Mouse (Mus musculus) MEL (cell line): ENCODE measurements around the gene Ddx52. TPM values are rescaled to one million over a fixed set of nuclear protein-coding genes. Genes with fewer than 3 reads are reported as not detected.

Experiments
- DNase-seq: peaks from one replicate; pipeline ENCODE4 v3.0.0; 2011; ENCODE audit warnings: low read depth, low spot score
- H3K27ac ChIP-seq: 2 replicates; pipeline ENCODE4 v1.5.1; 2012; ENCODE audit warnings: low read depth, mild to moderate bottlenecking, control low read depth, low read length, moderate library complexity; ENCODE audit not compliant: control insufficient read depth
- H3K27me3 ChIP-seq, 2 experiments: fragments of 150-350 bp in 1 of 2; sonication (generic) in 1 of 2; 2 replicates each; pipeline ENCODE4 v1.6.1; 2012; ENCODE audit warnings: low read length in 2 of 2, mild to moderate bottlenecking in 2 of 2, improper control_type of control experiment in 1 of 2, moderate library complexity in 1 of 2; ENCODE audit not compliant: insufficient read depth in 2 of 2, control insufficient read depth in 1 of 2
- H3K36me3 ChIP-seq, 2 experiments: 2 replicates each; pipeline ENCODE4 v1.6.1; 2012 to 2014; ENCODE audit warnings: low read length in 2 of 2, improper control_type of control experiment in 1 of 2, inconsistent platforms in 1 of 2, mild to moderate bottlenecking in 1 of 2; ENCODE audit not compliant: insufficient read depth in 2 of 2, control insufficient read depth in 1 of 2
- H3K4me1 ChIP-seq, 2 experiments: fragments of 150-350 bp in 1 of 2; sonication (generic) in 1 of 2; 2 replicates each; pipeline ENCODE4 v1.6.1; 2012; ENCODE audit warnings: low read length in 2 of 2, improper control_type of control experiment in 1 of 2, mild to moderate bottlenecking in 1 of 2; ENCODE audit not compliant: insufficient read depth in 2 of 2, control insufficient read depth in 1 of 2
- H3K4me3 ChIP-seq, 2 experiments: fragments of 150-350 bp in 1 of 2; sonication (generic) in 1 of 2; 2 replicates each; pipeline ENCODE4 v1.5.1; 2012; ENCODE audit warnings: low read depth in 2 of 2, low read length in 2 of 2, mild to moderate bottlenecking in 2 of 2, moderate library complexity in 2 of 2, control low read depth in 1 of 2, improper control_type of control experiment in 1 of 2; ENCODE audit not compliant: control insufficient read depth in 1 of 2, insufficient read depth in 1 of 2
- H3K79me2 ChIP-seq: 2 replicates; pipeline ENCODE4 v1.6.1; 2012; ENCODE audit warnings: mild to moderate bottlenecking, low read length, moderate library complexity; ENCODE audit not compliant: control insufficient read depth, poor library complexity, insufficient read depth
- H3K9ac ChIP-seq: 2 replicates; pipeline ENCODE4 v1.6.1; 2012; ENCODE audit warnings: low read depth, mild to moderate bottlenecking, control low read depth, low read length, moderate library complexity; ENCODE audit not compliant: control insufficient read depth, poor library complexity, severe bottlenecking
- H3K9me3 ChIP-seq: fragments of 150-350 bp; sonication (generic); replicated peaks from 2 replicates; pipeline ENCODE4 v1.6.1; 2012; ENCODE audit warnings: mild to moderate bottlenecking, low read length, improper control_type of control experiment, moderate library complexity; ENCODE audit not compliant: insufficient read depth
- CHD1 ChIP-seq: IDR thresholded peaks from 2 replicates; pipeline ENCODE4 v1.6.1; 2012; ENCODE audit warnings: low read depth, mild to moderate bottlenecking, inconsistent platforms, low read length, improper control_type of control experiment
- CHD2 ChIP-seq: IDR thresholded peaks from 2 replicates; pipeline ENCODE4 v1.6.1; 2011; ENCODE audit warnings: low read length, improper control_type of control experiment
- CTCF ChIP-seq, 3 experiments: IDR thresholded peaks in 2 of 3; conservative IDR thresholded peaks in 1 of 3; 2 replicates each; pipeline ENCODE4 v1.5.1; 2011 to 2012; ENCODE audit warnings: low read length in 3 of 3, low read depth in 2 of 3, mild to moderate bottlenecking in 2 of 3, improper control_type of control experiment in 1 of 3, inconsistent platforms in 1 of 3, mixed read lengths in 1 of 3, moderate library complexity in 1 of 3; ENCODE audit not compliant: control insufficient read depth in 1 of 3, insufficient read depth in 1 of 3, poor library complexity in 1 of 3, severe bottlenecking in 1 of 3
- E2F4 ChIP-seq: IDR thresholded peaks from 2 replicates; pipeline ENCODE4 v1.6.1; 2011; ENCODE audit warnings: low read depth, low read length, improper control_type of control experiment, borderline replicate concordance
- ELF1 ChIP-seq: IDR thresholded peaks from 2 replicates; pipeline ENCODE4 v1.6.1; 2014; ENCODE audit warnings: low read depth, mild to moderate bottlenecking, inconsistent platforms, low read length, improper control_type of control experiment, moderate library complexity
- EP300 ChIP-seq, 2 experiments: IDR thresholded peaks; 2 replicates each; pipeline ENCODE4 v1.6.1; 2011; ENCODE audit warnings: improper control_type of control experiment in 2 of 2, low read length in 2 of 2, low read depth in 1 of 2, mild to moderate bottlenecking in 1 of 2
- ETS1 ChIP-seq: IDR thresholded peaks from 2 replicates; pipeline ENCODE4 v1.6.1; 2012; ENCODE audit warnings: low read depth, mild to moderate bottlenecking, inconsistent platforms, low read length, improper control_type of control experiment, moderate library complexity
- GATA1 ChIP-seq: IDR thresholded peaks from 2 replicates; pipeline ENCODE4 v1.6.1; 2011; ENCODE audit warnings: low read depth, low read length, improper control_type of control experiment
- HCFC1 ChIP-seq: IDR thresholded peaks from 2 replicates; pipeline ENCODE4 v1.6.1; 2012; ENCODE audit warnings: low read depth, mild to moderate bottlenecking, inconsistent platforms, low read length, improper control_type of control experiment, moderate library complexity
- JUND ChIP-seq: IDR thresholded peaks from 2 replicates; pipeline ENCODE4 v1.6.1; 2011; ENCODE audit warnings: low read depth, mild to moderate bottlenecking, improper control_type of control experiment, low read length
- KAT2A ChIP-seq: conservative IDR thresholded peaks from 2 replicates; pipeline ENCODE4 v1.6.1; 2012; ENCODE audit warnings: low read depth, low read length, improper control_type of control experiment, inconsistent platforms
- MAFK ChIP-seq: IDR thresholded peaks from 2 replicates; pipeline ENCODE4 v1.6.1; 2011; ENCODE audit warnings: low read depth, mild to moderate bottlenecking, low read length, improper control_type of control experiment, borderline replicate concordance
- MAX ChIP-seq: IDR thresholded peaks from 2 replicates; pipeline ENCODE4 v1.6.1; 2011; ENCODE audit warnings: low read length, improper control_type of control experiment
- MAZ ChIP-seq: IDR thresholded peaks from 2 replicates; pipeline ENCODE4 v1.6.1; 2012; ENCODE audit warnings: low read depth, mild to moderate bottlenecking, inconsistent platforms, low read length, improper control_type of control experiment
- MEF2A ChIP-seq: IDR thresholded peaks from 2 replicates; pipeline ENCODE4 v1.6.1; 2014; ENCODE audit warnings: low read depth, mild to moderate bottlenecking, inconsistent platforms, low read length, improper control_type of control experiment; ENCODE audit not compliant: poor library complexity, insufficient replicate concordance, severe bottlenecking; ENCODE audit errors: extremely low read depth
- MXI1 ChIP-seq: IDR thresholded peaks from 2 replicates; pipeline ENCODE4 v1.6.1; 2011; ENCODE audit warnings: mild to moderate bottlenecking, low read depth, low read length, improper control_type of control experiment
- NELFE ChIP-seq: IDR thresholded peaks from 2 replicates; pipeline ENCODE4 v1.6.1; 2011; ENCODE audit warnings: low read depth, low read length, improper control_type of control experiment
- NRF1 ChIP-seq: IDR thresholded peaks from 2 replicates; pipeline ENCODE4 v1.6.1; 2014; ENCODE audit warnings: low read depth, mild to moderate bottlenecking, inconsistent platforms, low read length, improper control_type of control experiment, moderate library complexity; ENCODE audit not compliant: poor library complexity, insufficient read depth, severe bottlenecking
- POLR2AphosphoS2 ChIP-seq: IDR thresholded peaks from 2 replicates; pipeline ENCODE4 v1.6.1; 2011; ENCODE audit warnings: low read length, improper control_type of control experiment
- RCOR1 ChIP-seq: IDR thresholded peaks from 2 replicates; pipeline ENCODE4 v1.6.1; 2012; ENCODE audit warnings: low read depth, mild to moderate bottlenecking, inconsistent platforms, low read length, improper control_type of control experiment
- SIN3A ChIP-seq: IDR thresholded peaks from 2 replicates; pipeline ENCODE4 v1.6.1; 2012; ENCODE audit warnings: low read length, improper control_type of control experiment, inconsistent platforms
- TAL1 ChIP-seq: IDR thresholded peaks from 2 replicates; pipeline ENCODE4 v1.6.1; 2012; ENCODE audit warnings: mild to moderate bottlenecking, inconsistent platforms, low read length, moderate library complexity, mixed read lengths
- TCF12 ChIP-seq: IDR thresholded peaks from 2 replicates; pipeline ENCODE4 v1.6.1; 2014; ENCODE audit warnings: low read depth, mild to moderate bottlenecking, inconsistent platforms, low read length, improper control_type of control experiment, moderate library complexity
- UBTF ChIP-seq: IDR thresholded peaks from 2 replicates; pipeline ENCODE4 v1.6.1; 2012; ENCODE audit warnings: low read depth, mild to moderate bottlenecking, inconsistent platforms, low read length, improper control_type of control experiment, moderate library complexity, borderline replicate concordance; ENCODE audit not compliant: insufficient read depth
- USF2 ChIP-seq, 2 experiments: IDR thresholded peaks; 2 replicates each; pipeline ENCODE4 v1.6.1; 2011 to 2012; ENCODE audit warnings: improper control_type of control experiment in 2 of 2, low read length in 2 of 2, borderline replicate concordance in 1 of 2, inconsistent platforms in 1 of 2, low read depth in 1 of 2, mild to moderate bottlenecking in 1 of 2; ENCODE audit not compliant: insufficient read depth in 1 of 2
- ZMIZ1 ChIP-seq: IDR thresholded peaks from 2 replicates; pipeline ENCODE4 v1.6.1; 2012; ENCODE audit warnings: low read depth, mild to moderate bottlenecking, inconsistent platforms, low read length, improper control_type of control experiment, moderate library complexity
- ZNF384 ChIP-seq: IDR thresholded peaks from 2 replicates; pipeline ENCODE4 v1.6.1; 2012; ENCODE audit warnings: low read depth, mild to moderate bottlenecking, inconsistent platforms, low read length, improper control_type of control experiment
- polyA plus RNA-seq, 2 experiments: library from polyadenylated mRNA; stranded (reverse) in 1 of 2; unstranded in 1 of 2; fragments of >175 nt in 1 of 2; fragments of >200 nt in 1 of 2; gene quantifications; 2 replicates each; pipeline versions ENCODE4 v1.2.1 to v1.2.4; 2012; ENCODE audit warnings: low replicate concordance in 2 of 2, low read depth in 1 of 2; ENCODE audit not compliant: insufficient read length in 2 of 2, insufficient read depth in 1 of 2, missing spikeins in 1 of 2
- total RNA-seq: library from RNA; depleted of rRNA; stranded (reverse); fragments of 300-350 nt; gene quantifications from 2 replicates; pipeline ENCODE4 v1.2.3, GENCODE M21; 2012

Gene Ddx52
- total and polyA plus RNA-seq, 3 experiments, result 48.2 to 58.6 TPM; not detected in 1

GRCm38 (mm10) chr11:83963991-83964921 lies 22.4 kb downstream of the Ddx52 start, which contains the start of gene Synrg (continued):
- peak; percentile 80; the same call in 1 of the 2 replicates for TF ChIP-seq SIN3A
- TF ChIP-seq CTCF (IDR thresholded peaks at IDR 0.05 in 2 of 3, conservative IDR thresholded peaks at IDR 0.05 in 1 of 3; ENCODE audit: control insufficient read depth in 1 of 3, insufficient read depth in 1 of 3, low read depth in 2 of 3, low read length in 3 of 3, poor library complexity in 1 of 3, severe bottlenecking in 1 of 3), result no peak
- TF ChIP-seq MAZ, result peak; percentile 79; the same call in 1 of the 2 replicates
- TF ChIP-seq USF2 (IDR thresholded peaks at IDR 0.05; ENCODE audit: borderline replicate concordance in 1 of 2, insufficient read depth in 1 of 2, low read depth in 1 of 2, low read length in 2 of 2), result peak; percentile 60 to 93
- 0 out of 2 replicates have a peak, but pooled peaks have one; percentile 25 for TF ChIP-seq NRF1
- no peak for TF ChIP-seq JUND
- peak; percentile 80 for TF ChIP-seq HCFC1
- TF ChIP-seq NELFE, result peak; percentile 79
- peak; percentile 93 for TF ChIP-seq MXI1
- no peak for TF ChIP-seq E2F4
- TF ChIP-seq KAT2A, result no peak; the same call in 1 of the 2 replicates
- TF ChIP-seq ZMIZ1, result peak; percentile 79; the same call in 1 of the 2 replicates
- TF ChIP-seq, all 39 proteins: peak for 18

- H3K27ac ChIP-seq, result peak overlapping the region; percentile 75
- 0 out of 2 replicates have a peak, but pooled peaks have one; percentile 21 for TF ChIP-seq ZMIZ1
- peak; percentile 45; the same call in 1 of the 2 replicates for TF ChIP-seq CHD2
- peak; percentile 95 for TF ChIP-seq CHD1
- TF ChIP-seq GATA1, result peak; percentile 69; the same call in 1 of the 2 replicates
- TF ChIP-seq EP300 (IDR thresholded peaks at IDR 0.05; ENCODE audit: low read depth in 1 of 2, low read length in 2 of 2), result peak; percentile 57 to 73
- TF ChIP-seq NELFE, result 0 out of 2 replicates have a peak, but pooled peaks have one; percentile 39
- TF ChIP-seq SIN3A, result peak; percentile 78; the same call in 1 of the 2 replicates
- peak; percentile 18 to 46 (median 36); a peak in 4 of 6 replicates for TF ChIP-seq CTCF (IDR thresholded peaks at IDR 0.05 in 2 of 3, conservative IDR thresholded peaks at IDR 0.05 in 1 of 3; ENCODE audit: control insufficient read depth in 1 of 3, insufficient read depth in 1 of 3, low read depth in 2 of 3, low read length in 3 of 3, poor library complexity in 1 of 3, severe bottlenecking in 1 of 3)
- TF ChIP-seq MEF2A, result no peak
- no peak for TF ChIP-seq ZNF384
- peak; percentile 57 for TF ChIP-seq TAL1
- peak; percentile 85 for TF ChIP-seq MAZ
- 0 out of 2 replicates have a peak, but pooled peaks have one; percentile 12 for TF ChIP-seq UBTF
- 0 out of 2 replicates have a peak, but pooled peaks have one; percentile 7 for TF ChIP-seq ELF1
- TF ChIP-seq MXI1, result peak; percentile 65; the same call in 1 of the 2 replicates
- 0 out of 2 replicates have a peak, but pooled peaks have one; percentile 62 for TF ChIP-seq POLR2AphosphoS2
- peak; percentile 37; the same call in 1 of the 2 replicates for TF ChIP-seq KAT2A
- TF ChIP-seq MAFK, result no peak
- no peak; the same call in none of the 2 replicates for TF ChIP-seq MAX
- TF ChIP-seq RCOR1, result peak; percentile 74; the same call in 1 of the 2 replicates
- peak; percentile 68; the same call in 1 of the 2 replicates for TF ChIP-seq ETS1
- TF ChIP-seq TCF12, result peak; percentile 72
Measured at GRCm38 (mm10) chr11:83967436-83968204, 25.8 kb downstream of the Ddx52 start.

More at GRCm38 (mm10) chr11:83967436-83968204, 25.8 kb downstream of the Ddx52 start:
- Histone ChIP-seq H3K36me3 (peaks cover 4 to 38% of the 10 kb centered on the region in 2 experiments), H3K9me3 (no peaks in the 10 kb centered on the region), H3K79me2 (peaks cover 11% of the 10 kb centered on the region), H3K9ac (peak overlapping the region; percentile 40; the same call in 1 of the 2 replicates), H3K27me3 (no peaks in the 10 kb centered on the region), H3K4me1 (peaks cover 31% of the 10 kb centered on the region in 2 experiments), H3K4me3 (peak overlapping the region in 1 of 2 experiments; percentile 33; a peak in 2 of 4 replicates)
- DNase-seq, result peak; percentile 89
